Mouse (Mus musculus): ENCODE measurements around the gene Foxp3.

- TF ChIP-seq POLR2A (IDR thresholded peaks at IDR 0.05; ENCODE audit: control insufficient read depth, extremely low read depth, insufficient read depth, low read length, poor library complexity) (no peak), CTCF (IDR thresholded peaks at IDR 0.05; ENCODE audit: borderline replicate concordance, control insufficient read depth, extremely low read depth, insufficient read depth, low read length, poor library complexity) (no peak)
Measured at GRCm38 (mm10) chrX:7572466-7572865, 978 bp upstream of the Foxp3 start.
